ENCODE assay signal across 8 mouse cellular contexts in the genomic region with DNA sequence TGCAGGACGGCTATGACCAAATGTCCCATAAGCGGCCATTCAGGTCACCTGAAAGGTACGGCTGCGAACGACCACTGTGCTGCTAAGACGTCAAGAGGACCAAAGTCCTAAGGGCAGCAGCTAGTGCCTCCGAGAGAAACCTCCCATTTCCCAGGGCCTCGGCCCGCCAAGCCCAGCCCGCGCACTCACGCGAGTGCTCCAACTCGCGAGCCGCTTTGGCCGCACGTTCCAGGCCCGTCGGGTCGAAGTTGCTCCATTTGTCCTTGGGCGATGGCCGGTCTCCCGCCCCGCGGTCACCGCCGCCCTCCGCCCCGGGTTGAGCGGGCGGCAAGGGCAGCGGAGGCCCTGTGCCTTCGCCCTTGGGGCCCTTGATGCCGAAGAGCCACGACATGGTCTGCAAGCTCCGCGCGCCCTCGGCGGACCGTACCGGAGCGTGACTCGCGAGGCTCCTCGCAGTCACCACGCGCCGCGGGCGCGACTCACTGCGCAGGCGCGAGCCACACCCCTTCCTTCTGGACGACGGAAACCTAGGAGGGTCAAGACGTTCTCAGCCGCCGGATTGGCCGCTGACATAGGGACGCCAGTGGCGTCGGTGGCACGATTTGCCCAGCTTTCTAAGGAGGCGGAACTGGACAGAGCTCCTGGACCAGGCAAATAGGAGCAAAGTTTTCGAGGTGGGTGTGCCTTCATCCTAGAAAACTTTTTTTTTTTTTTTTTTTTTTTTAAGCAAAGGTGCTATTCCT. TPM values are rescaled to one million over a fixed set of nuclear protein-coding genes. Genes with fewer than 3 reads are reported as not detected.
DNase-seq lines count a peak whose midpoint lies in the region; ATAC-seq and TF ChIP-seq lines count a peak whose summit lies in the region.

A gene (minus strand): TSS at position 481 of the 743 bp plus-strand sequence.

- peak within 1 kb of the TSS; percentile 89 to 91 for H3K4me3 ChIP-seq in MEL (ENCODE audit: control insufficient read depth in 1 of 2, insufficient read depth in 1 of 2, low read depth in 2 of 2, low read length in 2 of 2)
- H3K4me3 ChIP-seq in cerebellum, adult 2 months (replicated peaks; ENCODE audit: insufficient read depth, low read depth, low read length): peak within 1 kb of the TSS; percentile 77
- peak within 1 kb of the TSS; percentile 76 for H3K4me3 ChIP-seq in forebrain, postnatal 0 days (ENCODE audit: low read depth, low read length)
- peak within 1 kb of the TSS; percentile 96 for H3K4me3 ChIP-seq in lung, embryonic 15.5 days

- peak within 1 kb of the TSS; percentile 92 for H3K9ac ChIP-seq in MEL (ENCODE audit: control insufficient read depth, low read depth, low read length, poor library complexity, severe bottlenecking)
- H3K9ac ChIP-seq in forebrain, postnatal 0 days: peak within 1 kb of the TSS; percentile 76
- peak within 1 kb of the TSS; percentile 83 for H3K9ac ChIP-seq in lung, embryonic 15.5 days

- no peak for TF ChIP-seq RAD21 in MEL (IDR thresholded peaks at IDR 0.05; ENCODE audit: low read depth, low read length)

- TF ChIP-seq EP300 in MEL (IDR thresholded peaks at IDR 0.05; ENCODE audit: low read depth in 1 of 2, low read length in 2 of 2): no peak

- peaks cover 4 to 16% of the 10 kb centered on the region in 2 experiments for H3K4me1 ChIP-seq in MEL (ENCODE audit: control insufficient read depth in 1 of 2, insufficient read depth in 2 of 2, low read length in 2 of 2)
- H3K4me1 ChIP-seq in cerebellum, adult 2 months (ENCODE audit: control insufficient read depth, insufficient read depth, low read length): peaks cover 8% of the 10 kb centered on the region
- peaks cover 14% of the 10 kb centered on the region for H3K4me1 ChIP-seq in forebrain, postnatal 0 days (ENCODE audit: insufficient read depth)
- peaks cover 20% of the 10 kb centered on the region for H3K4me1 ChIP-seq in lung, embryonic 15.5 days

- TF ChIP-seq CTCF in MEL (IDR thresholded peaks at IDR 0.05 in 2 of 3, conservative IDR thresholded peaks at IDR 0.05 in 1 of 3; ENCODE audit: control insufficient read depth in 1 of 3, insufficient read depth in 1 of 3, low read depth in 2 of 3, low read length in 3 of 3, poor library complexity in 1 of 3, severe bottlenecking in 1 of 3): no peak
- TF ChIP-seq CTCF in cerebellum, adult 2 months (IDR thresholded peaks at IDR 0.05; ENCODE audit: borderline replicate concordance, insufficient read depth, low read depth, low read length): no peak
- TF ChIP-seq CTCF in forebrain, postnatal 0 days (IDR thresholded peaks at IDR 0.05; ENCODE audit: low read depth): no peak

- H3K27ac ChIP-seq in MEL (ENCODE audit: control insufficient read depth, low read depth, low read length): peak within 1 kb of the TSS; percentile 63
- peak within 1 kb of the TSS; percentile 6; the same call in 1 of the 2 replicates for H3K27ac ChIP-seq in cerebellum, adult 2 months (ENCODE audit: insufficient read depth, low read length)
- H3K27ac ChIP-seq in forebrain, postnatal 0 days (ENCODE audit: low read depth, low read length): no peak within 1 kb of the TSS; the same call in 1 of the 2 replicates
- H3K27ac ChIP-seq in lung, embryonic 15.5 days: peak within 1 kb of the TSS; percentile 48

- no peaks in the 10 kb centered on the region for H3K9me3 ChIP-seq in MEL (replicated peaks; ENCODE audit: insufficient read depth, low read length)
- H3K9me3 ChIP-seq in forebrain, postnatal 0 days (ENCODE audit: low read length): no peaks in the 10 kb centered on the region
- H3K9me3 ChIP-seq in lung, embryonic 15.5 days: no peaks in the 10 kb centered on the region

- ATAC-seq in forebrain, postnatal 0 days: peak; percentile 98
- peak; percentile 98 for ATAC-seq in lung, embryonic 15.5 days (ENCODE audit: borderline replicate concordance, extremely low read depth, low FRiP score, low TSS enrichment)

- peaks cover 44% of the 10 kb centered on the region for H3K79me2 ChIP-seq in MEL (ENCODE audit: control insufficient read depth, insufficient read depth, low read length, poor library complexity)

- no peaks in the 10 kb centered on the region for H3K27me3 ChIP-seq in MEL (ENCODE audit: control insufficient read depth in 1 of 2, insufficient read depth in 2 of 2, low read length in 2 of 2)
- H3K27me3 ChIP-seq in cerebellum, adult 2 months (ENCODE audit: control insufficient read depth, insufficient read depth, low read length): no peaks in the 10 kb centered on the region
- no peaks in the 10 kb centered on the region for H3K27me3 ChIP-seq in forebrain, postnatal 0 days (ENCODE audit: insufficient read depth, low read length)
- H3K27me3 ChIP-seq in lung, embryonic 15.5 days: no peaks in the 10 kb centered on the region

- under 1% methylated on average over 68 of the region's 68 CpGs for WGBS in cerebellum, adult 2 months
- under 1% methylated on average over 68 of the region's 68 CpGs for WGBS in forebrain, postnatal 0 days
- under 1% methylated on average over 68 of the region's 68 CpGs for WGBS in lung, embryonic 15.5 days

- H3K4me2 ChIP-seq in forebrain, postnatal 0 days (ENCODE audit: low read depth): peak within 1 kb of the TSS; percentile 97
- peak within 1 kb of the TSS; percentile 97 for H3K4me2 ChIP-seq in lung, embryonic 15.5 days

- peak; percentile 99 for DNase-seq in MEL (ENCODE audit: low read depth, low spot score)
- DNase-seq in cerebellum, adult 2 months: peak; percentile 97 to 98
- peak; percentile 98 for DNase-seq in forebrain, postnatal 0 days
- peak; percentile 98 for DNase-seq in heart, postnatal 4 days
- peak; percentile 94 to 97 for DNase-seq in layer of hippocampus, adult 8-10 months (ENCODE audit: low spot score in 2 of 2)
- peak; percentile 93 for DNase-seq in ovary, adult 18-20 months (ENCODE audit: low spot score)
- peak; percentile 94 for DNase-seq in thymus, postnatal 0 days (ENCODE audit: low spot score)

- H3K36me3 ChIP-seq in MEL (ENCODE audit: control insufficient read depth in 1 of 2, insufficient read depth in 2 of 2, low read length in 2 of 2): peaks cover under 1 to 18% of the 10 kb centered on the region in 2 experiments
- peaks cover 6% of the 10 kb centered on the region for H3K36me3 ChIP-seq in forebrain, postnatal 0 days (ENCODE audit: insufficient read depth)
- peaks cover 16% of the 10 kb centered on the region for H3K36me3 ChIP-seq in lung, embryonic 15.5 days

- TF ChIP-seq POLR2A in MEL (IDR thresholded peaks at IDR 0.05; ENCODE audit: control insufficient read depth in 1 of 2, insufficient read depth in 1 of 2, low read depth in 1 of 2, low read length in 2 of 2, poor library complexity in 1 of 2): peak; percentile 89 to 96
- TF ChIP-seq POLR2A in cerebellum, adult 2 months (IDR thresholded peaks at IDR 0.05; ENCODE audit: borderline replicate concordance, insufficient read depth, low read length): peak; percentile 76

TF ChIP-seq in MEL, 35 proteins besides CTCF, POLR2A, EP300 and RAD21:
- TF ChIP-seq GATA1 (IDR thresholded peaks at IDR 0.05; ENCODE audit: low read depth, low read length): no peak
- TF ChIP-seq TCF12 (IDR thresholded peaks at IDR 0.05; ENCODE audit: low read depth, low read length): peak; percentile 64
- TF ChIP-seq NELFE (IDR thresholded peaks at IDR 0.05; ENCODE audit: low read depth, low read length): peak; percentile 94
- TF ChIP-seq CHD1 (IDR thresholded peaks at IDR 0.05; ENCODE audit: low read depth, low read length): peak; percentile 7; the same call in 1 of the 2 replicates
- peak; percentile 96 for TF ChIP-seq MAX (IDR thresholded peaks at IDR 0.05; ENCODE audit: low read length)
- TF ChIP-seq TBP (IDR thresholded peaks at IDR 0.05; ENCODE audit: low read depth, low read length): peak; percentile 77
- peak; percentile 79 for TF ChIP-seq ZMIZ1 (IDR thresholded peaks at IDR 0.05; ENCODE audit: low read depth, low read length)
- TF ChIP-seq TAL1 (IDR thresholded peaks at IDR 0.05; ENCODE audit: low read length): no peak
- TF ChIP-seq HCFC1 (IDR thresholded peaks at IDR 0.05; ENCODE audit: low read depth, low read length): peak; percentile 91
- peak; percentile 39; the same call in 1 of the 2 replicates for TF ChIP-seq USF1 (IDR thresholded peaks at IDR 0.05; ENCODE audit: low read depth, low read length)
- no peak for TF ChIP-seq JUND (IDR thresholded peaks at IDR 0.05; ENCODE audit: low read depth, low read length)
- TF ChIP-seq MYC (IDR thresholded peaks at IDR 0.05; ENCODE audit: low read depth, low read length): peak; percentile 95
- peak; percentile 90 for TF ChIP-seq SIN3A (IDR thresholded peaks at IDR 0.05; ENCODE audit: low read length)
- peak; percentile 85 for TF ChIP-seq ELF1 (IDR thresholded peaks at IDR 0.05; ENCODE audit: low read depth, low read length)
- TF ChIP-seq BHLHE40 (IDR thresholded peaks at IDR 0.05; ENCODE audit: borderline replicate concordance, low read depth, low read length): no peak
- TF ChIP-seq MXI1 (IDR thresholded peaks at IDR 0.05; ENCODE audit: low read depth, low read length): peak; percentile 97
- TF ChIP-seq NRF1 (IDR thresholded peaks at IDR 0.05; ENCODE audit: insufficient read depth, low read depth, low read length, poor library complexity, severe bottlenecking): peak; percentile 93
- TF ChIP-seq MEF2A (IDR thresholded peaks at IDR 0.05; ENCODE audit: extremely low read depth, insufficient replicate concordance, low read depth, low read length, poor library complexity, severe bottlenecking): no peak
- TF ChIP-seq POLR2AphosphoS2 (IDR thresholded peaks at IDR 0.05; ENCODE audit: low read length): peak; percentile 89
- peak; percentile 100 for TF ChIP-seq ZNF384 (IDR thresholded peaks at IDR 0.05; ENCODE audit: low read depth, low read length)
- peak; percentile 68 for TF ChIP-seq KAT2A (conservative IDR thresholded peaks at IDR 0.05; ENCODE audit: low read depth, low read length)
- 0 out of 2 replicates have a peak, but pooled peaks have one; percentile 17 for TF ChIP-seq ETS1 (IDR thresholded peaks at IDR 0.05; ENCODE audit: low read depth, low read length)
TF ChIP-seq in MEL: peak in this region for 17.

RNA-seq across cellular contexts. Expression of the gene that starts here (rescaled TPM):
- 198 and 220 TPM in 2 replicates for total RNA-seq in MEL (2012; rRNA removed)
- polyA plus RNA-seq in MEL (2012; ENCODE audit: insufficient read depth in 1 of 2, insufficient read length in 2 of 2, low read depth in 1 of 2, low replicate concordance in 2 of 2, missing spikeins in 1 of 2): 100 to 1,000 TPM in 1 of 2 experiments, not detected in 1; 232 TPM
- 114 and 123 TPM in 2 replicates for polyA plus RNA-seq in cerebellum, adult 2 months (2012; rRNA removed)
- 72.3 and 79.2 TPM in 2 replicates for total RNA-seq in forebrain, postnatal 0 days (2014; rRNA removed)
- 61.3 and 68.6 TPM in 2 replicates for polyA plus RNA-seq in forebrain, postnatal 0 days (2015; fragmentation: Nextera tagmentation; extraction: Ambion mirVana)
- total RNA-seq in heart, postnatal 4 days (2021): 10 to 100 TPM; 82.7 to 89.7 TPM
- 10 to 100 TPM; 62.3 to 79.7 (median 65.0) TPM for total RNA-seq in layer of hippocampus, adult 8-10 months (2022)
- polyA plus RNA-seq in lung, embryonic 15.5 days (2015; fragmentation: Nextera tagmentation; extraction: Ambion mirVana): 84.7 and 90.0 TPM in 2 replicates
- 61.6 and 63.9 TPM in 2 replicates for polyA plus RNA-seq in thymus, postnatal 0 days (2015; fragmentation: Nextera tagmentation; extraction: Ambion mirVana)
